Mouse (Mus musculus): ENCODE measurements around the gene Emc4.

Gene Emc4

DNA sequence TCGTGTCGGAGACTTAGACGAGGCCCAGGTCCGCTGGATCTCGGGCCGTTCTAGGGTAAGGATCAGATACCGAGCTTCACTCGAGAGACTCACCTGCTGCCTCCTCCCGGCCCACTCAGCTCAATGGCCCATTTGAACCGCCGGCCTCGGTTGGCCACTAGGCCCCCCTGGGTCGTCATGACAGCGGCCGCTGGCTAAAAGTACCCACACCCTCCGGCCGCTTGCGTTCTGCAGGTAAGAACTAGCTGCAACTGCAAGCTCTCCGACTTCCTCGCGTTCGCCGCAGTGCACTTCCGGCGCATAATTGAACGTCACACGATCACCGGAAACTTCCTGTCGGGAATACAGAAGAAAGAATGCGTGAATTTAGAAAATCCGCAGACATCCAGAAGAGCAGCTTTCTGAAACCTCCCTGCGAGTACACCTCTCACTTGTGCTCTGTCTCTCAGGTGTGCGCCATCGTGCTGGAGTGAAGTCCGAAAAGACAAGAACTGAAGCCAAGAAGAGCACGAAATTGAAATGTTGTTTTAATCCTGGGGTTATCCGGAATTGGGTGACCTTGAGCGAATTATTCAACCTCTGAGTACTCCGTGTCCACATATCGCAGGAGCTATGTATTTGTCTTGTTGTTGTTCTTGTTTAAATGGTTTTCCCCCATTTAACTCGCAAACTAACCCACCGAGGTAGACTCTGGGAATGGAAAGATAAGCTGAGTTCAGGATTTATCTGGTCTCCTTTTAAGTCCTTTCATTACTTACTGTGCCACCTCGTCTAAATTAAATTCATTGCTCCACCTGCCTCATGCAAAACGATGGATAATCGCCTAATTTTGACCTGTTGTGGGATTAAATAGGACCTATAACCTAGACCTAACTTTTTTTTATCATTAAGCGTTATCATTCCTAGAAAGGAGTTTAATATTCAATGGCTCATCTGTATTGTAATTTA, at the start of gene Emc4:
Gene Emc4, minus strand, starts transcription at position 302 of the 948 bp plus-strand sequence.
- in situ Hi-C loops (cut with MboI, MseI), result loop anchor here (5.0 kb wide), 1 partner anchor 129 kb away; no protein-coding TSS in a partner anchor

DNA sequence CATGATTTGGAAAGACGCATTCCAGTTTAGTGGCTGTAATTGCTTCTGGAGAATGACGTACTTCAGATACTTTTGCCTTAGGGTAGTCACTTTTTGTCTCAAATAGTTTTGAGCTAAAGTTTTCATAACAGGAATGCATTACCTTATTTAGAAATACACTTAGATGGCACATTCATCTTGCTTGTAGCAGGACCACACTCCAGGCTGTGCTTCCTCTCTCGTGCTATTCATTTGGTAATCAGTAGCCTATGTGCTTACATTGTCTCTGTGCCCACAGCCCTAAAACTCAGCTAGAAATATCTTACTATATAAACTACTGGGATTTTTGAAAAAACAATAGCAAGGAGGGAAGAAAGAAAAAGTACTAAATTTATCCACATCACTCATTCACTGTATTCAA, 39.2 kb upstream of the Emc4 start:
- in situ Hi-C loops (cut with MboI, MseI), result no loop called here

DNA sequence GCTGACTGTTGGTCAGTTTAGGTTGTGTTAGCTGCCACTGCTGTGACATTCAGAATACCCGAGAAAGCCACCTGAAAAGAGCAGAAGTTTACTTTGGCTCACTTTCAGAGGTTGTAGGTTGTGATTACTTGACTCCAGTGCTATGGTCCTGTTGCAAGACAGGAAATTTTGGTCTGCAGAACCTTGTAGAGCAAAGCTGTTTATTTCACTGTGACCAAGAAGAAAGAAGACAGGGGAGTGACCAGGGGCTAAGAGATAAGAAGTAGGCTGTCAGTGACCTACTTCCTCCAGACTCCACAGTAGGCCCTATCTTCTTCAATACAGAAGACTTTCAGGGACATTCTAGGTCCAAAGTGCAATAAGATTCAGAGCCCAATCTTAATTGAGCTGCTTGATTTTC, 28.8 kb upstream of the Emc4 start:
- in situ Hi-C loops (cut with MboI, MseI), result no loop called here

DNA sequence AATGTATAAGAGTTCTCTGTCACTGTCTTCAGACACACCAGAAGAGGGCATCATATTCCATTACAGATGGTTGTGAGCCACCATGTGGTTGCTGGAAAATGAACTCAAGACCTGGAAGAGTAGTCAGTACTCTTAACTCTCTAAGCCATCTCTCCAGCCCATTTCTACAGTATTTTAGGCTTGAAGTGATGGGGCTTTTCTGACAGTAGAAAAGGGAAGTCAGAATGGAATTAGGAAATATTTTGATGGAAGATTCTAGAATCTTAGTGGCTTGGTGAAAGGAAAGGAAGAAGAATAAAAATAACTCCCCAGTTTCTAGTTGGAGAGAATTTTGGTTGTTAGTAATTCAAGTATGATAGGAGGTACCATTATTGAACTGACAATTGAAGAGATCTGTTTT, 26.1 kb upstream of the Emc4 start:
- in situ Hi-C loops (cut with MboI, MseI), result loop anchor here (5.0 kb wide), 1 partner anchor 48 kb away; no protein-coding TSS in a partner anchor

DNA sequence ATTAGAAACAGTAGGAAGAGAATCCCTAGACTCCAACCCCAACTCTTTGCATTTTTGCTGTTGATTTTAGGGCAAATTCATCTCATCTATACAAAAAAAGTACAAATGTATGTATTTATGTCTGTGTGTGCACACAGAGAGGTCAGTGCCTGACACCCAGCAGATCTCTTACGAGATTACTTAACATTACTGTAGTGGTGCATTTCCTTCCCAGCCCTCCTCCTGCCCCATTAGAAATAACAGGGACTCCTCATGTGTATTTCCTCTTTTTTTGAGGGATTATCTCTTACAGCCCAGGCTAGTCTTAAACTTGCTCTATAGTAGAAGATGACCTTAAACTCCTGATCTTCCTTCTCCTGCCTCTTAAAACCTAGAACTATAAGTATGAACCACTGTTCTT, 24.9 kb upstream of the Emc4 start:
- in situ Hi-C loops (cut with MboI, MseI), result loop anchor here (5.0 kb wide), 1 partner anchor 50 kb away; no protein-coding TSS in a partner anchor

GRCm38 (mm10) chr2:112391346-112392000, 23.6 kb upstream of the Emc4 start:
- in situ Hi-C loops (cut with MboI, MseI), result loop anchor here (5.0 kb wide), 1 partner anchor 51 kb away; no protein-coding TSS in a partner anchor

DNA sequence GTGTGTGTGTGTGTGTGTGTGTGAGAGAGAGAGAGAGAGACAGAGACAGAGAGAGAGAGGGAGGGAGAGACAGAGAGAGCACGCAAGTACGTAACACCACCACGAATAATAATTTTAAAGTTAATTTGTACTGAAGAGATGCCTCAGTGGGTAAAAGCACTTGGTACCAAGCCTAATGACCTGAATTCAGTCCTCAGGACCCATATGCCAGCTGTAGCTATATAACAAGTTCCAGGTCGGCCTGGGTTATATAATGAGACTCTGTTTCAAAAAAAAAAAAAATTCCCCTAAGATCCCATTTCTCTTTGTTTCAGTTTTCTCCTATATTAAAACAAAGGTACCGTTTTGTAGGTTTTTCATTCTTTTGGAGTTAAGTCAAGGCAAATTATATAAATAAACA, 23.0 kb upstream of the Emc4 start:
- in situ Hi-C loops (cut with MboI, MseI), result loop anchor here (5.0 kb wide), 1 partner anchor 51 kb away; no protein-coding TSS in a partner anchor

DNA sequence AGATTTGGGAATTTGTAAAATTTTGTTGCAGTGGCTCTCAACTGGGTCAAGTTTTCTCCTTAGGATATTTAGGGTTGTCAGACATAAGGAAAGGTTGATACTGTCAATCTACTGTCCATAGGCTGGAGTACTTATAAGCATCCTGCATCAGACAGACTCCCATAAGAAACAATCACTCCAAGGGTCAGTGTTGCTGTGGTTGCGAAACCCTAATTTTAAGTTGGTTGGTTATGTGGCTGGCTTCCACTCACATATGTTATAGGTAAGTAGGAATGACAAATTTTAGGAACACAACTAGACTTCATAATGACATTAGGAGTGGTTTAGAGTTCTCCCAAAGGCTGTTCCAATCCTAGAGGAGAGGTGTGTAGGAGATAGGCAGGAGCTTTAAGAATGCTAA, 13.4 kb upstream of the Emc4 start:
- in situ Hi-C loops (cut with MboI, MseI), result no loop called here

- in situ Hi-C loops (cut with MboI, MseI), result no loop called here
Observed at GRCm38 (mm10) chr2:112380131-112380530, 12.3 kb upstream of the Emc4 start.

GRCm38 (mm10) chr2:112378973-112379898, 11.4 kb upstream of the Emc4 start, which contains the start of gene Katnbl1:
Katnbl1 (plus strand) TSS chr2:112379211.
- in situ Hi-C loops (cut with MboI, MseI), result no loop called here

- in situ Hi-C loops (cut with MboI, MseI), result loop anchor here (5.0 kb wide), 1 partner anchor 107 kb away; the partner anchor contains the start of genes Gm21985 and Slc12a6
Observed at GRCm38 (mm10) chr2:112374610-112375009, 6.8 kb upstream of the Emc4 start.

GRCm38 (mm10) chr2:112373141-112373540, 5.3 kb upstream of the Emc4 start:
- in situ Hi-C loops (cut with MboI, MseI), result loop anchor here (5.0 kb wide), 1 partner anchor 106 kb away; the partner anchor contains the start of genes Gm21985 and Slc12a6

DNA sequence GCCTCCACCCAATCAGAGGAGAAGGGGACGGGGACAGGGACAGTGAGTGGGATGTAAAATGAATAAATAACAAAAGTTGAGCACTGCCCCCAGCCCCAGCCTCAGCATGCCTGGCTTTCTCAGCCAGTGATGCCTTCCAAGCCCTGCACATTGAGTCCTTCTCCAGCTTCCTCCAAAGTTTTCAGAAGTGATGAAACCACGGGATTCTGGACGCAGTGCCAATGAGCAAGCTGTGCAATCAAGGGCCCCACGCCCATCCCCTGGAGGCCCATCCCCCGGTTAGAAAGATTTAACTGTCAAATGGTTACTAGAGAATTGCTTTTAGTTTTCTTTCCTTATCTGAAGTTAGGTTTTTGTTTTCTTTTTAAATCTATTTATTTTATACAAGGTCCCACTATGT, 2.1 kb upstream of the Emc4 start:
- in situ Hi-C loops (cut with MboI, MseI), result loop anchor here (5.0 kb wide), 2 partner anchors 103 to 127 kb away; partner anchors contain the start of genes Gm21985 and Slc12a6

GRCm38 (mm10) chr2:112367222-112367621, 605 bp downstream of the Emc4 start:
- in situ Hi-C loops (cut with MboI, MseI), result loop anchor here (5.0 kb wide), 1 partner anchor 130 kb away; no protein-coding TSS in a partner anchor

GRCm38 (mm10) chr2:112360781-112361169, 7.1 kb downstream of the Emc4 start:
- in situ Hi-C loops (cut with MboI, MseI), result no loop called here

DNA sequence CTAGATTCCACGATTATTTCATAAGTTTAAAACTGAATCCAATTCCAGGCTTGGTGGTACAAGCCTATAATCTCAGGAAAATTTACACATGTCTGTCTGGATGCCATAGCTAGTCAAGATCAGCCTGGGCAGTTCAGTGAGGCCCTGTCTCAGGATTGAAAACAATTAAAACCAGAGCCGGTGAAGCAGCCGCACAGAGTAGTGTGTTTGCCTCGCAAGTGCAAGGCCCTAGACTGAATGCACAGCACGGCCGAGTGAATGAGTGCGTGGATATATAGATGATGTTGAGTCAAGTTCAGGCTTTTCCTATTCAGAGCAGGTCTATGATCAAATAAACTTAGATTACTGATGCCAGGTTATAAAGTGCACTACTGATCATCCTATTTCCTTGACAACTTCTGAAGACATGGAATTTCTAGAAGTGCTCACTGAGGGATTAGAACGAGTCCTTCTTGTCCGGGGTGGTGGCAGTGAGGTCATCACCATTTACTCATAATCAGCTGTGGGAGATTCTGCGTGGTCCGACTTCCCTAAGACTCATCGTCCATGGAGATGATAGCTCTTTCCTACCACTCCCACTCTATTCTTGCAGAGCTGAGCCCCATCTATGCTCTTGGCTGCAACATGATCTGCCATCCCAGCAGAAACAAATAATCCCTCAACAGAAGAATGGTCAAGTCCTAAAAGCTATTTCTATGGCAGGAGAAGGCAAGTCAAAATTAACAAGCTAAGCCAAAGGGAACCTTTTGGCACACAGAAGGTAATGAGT, 7.6 kb downstream of the Emc4 start:
- in situ Hi-C loops (cut with MboI, MseI), result no loop called here

DNA sequence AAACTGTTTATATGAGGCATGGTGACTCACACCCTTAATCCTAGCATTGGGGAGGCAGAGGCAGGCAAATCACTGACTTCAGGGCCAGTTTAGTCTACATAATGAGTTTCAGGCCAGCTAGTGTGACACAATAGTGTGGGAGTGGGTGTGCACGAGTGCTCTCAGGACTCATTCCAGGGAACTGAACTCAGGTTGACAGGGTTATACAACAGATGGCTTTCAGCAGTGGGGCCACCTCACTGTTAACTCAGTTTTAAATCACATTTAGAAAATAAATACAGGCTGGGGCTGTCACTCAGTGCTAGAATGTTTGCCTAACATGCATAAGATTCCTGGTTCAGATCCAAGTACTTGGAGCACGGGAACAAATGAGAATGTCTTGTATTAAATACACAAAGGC, 8.2 kb downstream of the Emc4 start:
- in situ Hi-C loops (cut with MboI, MseI), result no loop called here

GRCm38 (mm10) chr2:112353685-112354455, 14.0 kb downstream of the Emc4 start:
- in situ Hi-C loops (cut with MboI, MseI), result no loop called here

DNA sequence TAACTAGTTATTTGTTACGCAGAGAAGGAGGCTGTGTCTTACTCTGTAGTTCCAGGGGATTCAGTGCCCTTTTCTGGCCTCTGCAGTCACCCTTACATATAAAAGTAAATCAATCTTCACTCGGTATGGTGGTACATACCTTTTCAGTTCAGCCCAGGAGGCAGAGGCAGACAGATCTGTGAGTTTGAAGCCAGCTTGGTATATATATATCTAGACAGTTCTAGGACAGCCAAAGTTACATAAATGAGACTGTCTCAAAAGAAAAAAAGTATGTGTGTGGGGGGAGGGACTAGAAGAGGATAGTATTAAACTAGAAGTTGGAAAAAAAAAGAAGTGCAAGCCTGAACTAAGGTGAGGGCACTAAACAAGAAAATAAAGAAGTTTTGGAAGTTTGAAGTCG, 19.6 kb downstream of the Emc4 start:
- in situ Hi-C loops (cut with MboI, MseI), result no loop called here

Measured in T-helper 2 cell (primary cell).